Mouse (Mus musculus): ENCODE measurements around the gene Tjap1.

- TF ChIP-seq CTCF (IDR thresholded peaks at IDR 0.05; ENCODE audit: low read depth, low read length) (no peak), POLR2A (IDR thresholded peaks at IDR 0.05; ENCODE audit: extremely low read depth, insufficient read depth, low read length) (no peak)
Observed at GRCm38 (mm10) chr17:46283911-46284310, 1.1 kb upstream of the Tjap1 start.
